11 mouse cellular contexts compared by ENCODE assay signal in the genomic region with DNA sequence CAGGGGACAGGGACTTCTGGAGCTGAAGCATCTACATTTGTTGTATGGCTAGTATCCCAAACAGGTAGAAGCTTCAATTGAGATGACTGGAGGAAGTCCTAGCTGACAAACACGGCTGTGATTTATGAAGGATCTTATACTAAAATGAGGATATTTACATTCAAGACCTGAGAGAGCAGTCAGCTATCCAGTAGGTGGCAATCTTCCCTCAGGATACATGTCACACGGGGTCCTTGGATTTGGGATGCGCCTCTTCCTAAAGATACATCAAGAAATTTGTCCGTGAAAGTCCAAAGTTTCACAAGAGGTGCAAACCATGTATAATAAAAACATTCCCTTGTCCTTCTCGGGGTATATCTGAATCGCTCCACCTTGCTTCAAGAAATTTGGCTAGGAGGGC.
DNase-seq lines count a peak whose midpoint lies in the region; ATAC-seq and TF ChIP-seq lines count a peak whose summit lies in the region.
"Had no signal": no experiment of that assay in that cellular context is flagged by ENCODE, and none has a peak within 500 bp of the region (broad histone marks: within the 10 kb centered on the region; RNA-seq: fewer than 3 reads in every experiment).

No protein-coding gene starts in this region.

- H3K9ac ChIP-seq in kidney, postnatal 0 days (ENCODE audit: low read depth, low read length): no peak overlapping the region
- H3K9ac ChIP-seq in kidney, embryonic 14.5 days (ENCODE audit: low read depth, low read length): no peak overlapping the region
- H3K9ac ChIP-seq: hindbrain, embryonic 15.5 days; lung, embryonic 15.5 days had no signal

- no peaks in the 10 kb centered on the region for H3K36me3 ChIP-seq in kidney, postnatal 0 days (ENCODE audit: insufficient read depth, low read length)
- no peaks in the 10 kb centered on the region for H3K36me3 ChIP-seq in kidney, embryonic 14.5 days (ENCODE audit: control insufficient read depth, insufficient read depth, low read length)
- no peaks in the 10 kb centered on the region for H3K36me3 ChIP-seq in heart, embryonic 10.5 days
- H3K36me3 ChIP-seq: hindbrain, embryonic 15.5 days; lung, embryonic 15.5 days had no signal

- H3K4me2 ChIP-seq in kidney, postnatal 0 days (ENCODE audit: low read length): no peak overlapping the region
- no peak overlapping the region for H3K4me2 ChIP-seq in kidney, embryonic 14.5 days (replicated peaks; ENCODE audit: low read depth, low read length)
- H3K4me2 ChIP-seq: hindbrain, embryonic 15.5 days; lung, embryonic 15.5 days had no signal

- H3K4me1 ChIP-seq in kidney, postnatal 0 days (replicated peaks; ENCODE audit: insufficient read depth, low read length): no peaks in the 10 kb centered on the region
- H3K4me1 ChIP-seq in kidney, embryonic 14.5 days (ENCODE audit: control insufficient read depth, insufficient read depth, low read length): no peaks in the 10 kb centered on the region
- H3K4me1 ChIP-seq in heart, embryonic 10.5 days: no peaks in the 10 kb centered on the region
- H3K4me1 ChIP-seq: hindbrain, embryonic 15.5 days; lung, embryonic 15.5 days had no signal

- DNase-seq in kidney, postnatal 0 days (ENCODE audit: low spot score): peak; percentile 43
- DNase-seq in right cerebral cortex, adult 18-20 months: peak; percentile 1
- DNase-seq in right cerebral cortex, postnatal 36 days (ENCODE audit: low spot score in 2 of 2): no peak
- peak; percentile 50 for DNase-seq in embryo, embryonic 9.5 days (ENCODE audit: extremely low spot score)
- DNase-seq in heart, adult 8-10 months (ENCODE audit: low spot score): no peak
- no peak for DNase-seq in heart, embryonic 10.5 days (ENCODE audit: low spot score)
- DNase-seq: cerebellum, adult 9-10 months; gastrocnemius, postnatal 10 days had no signal

- peak; percentile 61 for TF ChIP-seq CTCF in kidney, postnatal 0 days (IDR thresholded peaks at IDR 0.05; ENCODE audit: low read depth)

- WGBS in kidney, postnatal 0 days: 38% methylated on average over 6 of the region's 6 CpGs
- 36% methylated on average over 6 of the region's 6 CpGs for WGBS in kidney, embryonic 14.5 days
- 37% methylated on average over 6 of the region's 6 CpGs for WGBS in heart, embryonic 10.5 days

- H3K27me3 ChIP-seq in kidney, postnatal 0 days (ENCODE audit: insufficient read depth, low read length): no peaks in the 10 kb centered on the region
- H3K27me3 ChIP-seq in kidney, embryonic 14.5 days (ENCODE audit: control insufficient read depth, insufficient read depth, low read length): no peaks in the 10 kb centered on the region
- no peaks in the 10 kb centered on the region; the same call in 1 of the 2 replicates for H3K27me3 ChIP-seq in heart, embryonic 10.5 days (ENCODE audit: insufficient read depth, poor library complexity, severe bottlenecking)
- H3K27me3 ChIP-seq: lung, embryonic 15.5 days had no signal

- no peak overlapping the region for H3K27ac ChIP-seq in kidney, postnatal 0 days
- H3K27ac ChIP-seq in kidney, embryonic 14.5 days (ENCODE audit: low read depth, low read length): no peak overlapping the region
- H3K27ac ChIP-seq in heart, embryonic 10.5 days: no peak overlapping the region
- H3K27ac ChIP-seq: hindbrain, embryonic 15.5 days; lung, embryonic 15.5 days had no signal

- H3K4me3 ChIP-seq in kidney, postnatal 0 days (replicated peaks; ENCODE audit: low read depth, low read length): no peak overlapping the region
- no peak overlapping the region for H3K4me3 ChIP-seq in kidney, embryonic 14.5 days (ENCODE audit: low read length)
- no peak overlapping the region for H3K4me3 ChIP-seq in heart, embryonic 10.5 days
- H3K4me3 ChIP-seq: hindbrain, embryonic 15.5 days; lung, embryonic 15.5 days had no signal

- no peaks in the 10 kb centered on the region for H3K9me3 ChIP-seq in kidney, postnatal 0 days (replicated peaks; ENCODE audit: low read length)
- no peaks in the 10 kb centered on the region for H3K9me3 ChIP-seq in kidney, embryonic 14.5 days (ENCODE audit: control insufficient read depth, low read length)
- no peaks in the 10 kb centered on the region for H3K9me3 ChIP-seq in heart, embryonic 10.5 days
- H3K9me3 ChIP-seq: hindbrain, embryonic 15.5 days; lung, embryonic 15.5 days had no signal

- ATAC-seq in kidney, postnatal 0 days (replicated peaks; ENCODE audit: low FRiP score, low read depth): no peak
- no peak for ATAC-seq in kidney, embryonic 14.5 days (ENCODE audit: low FRiP score, low TSS enrichment)

Comparison
In these comparisons a context has a peak if more than half of its experiments do, and no peak if none do; other contexts are left out.
1. DNase-seq: peak in kidney, postnatal 0 days (single experiment), right cerebral cortex, adult 18-20 months (single experiment) and embryo, embryonic 9.5 days (single experiment); none in right cerebral cortex, postnatal 36 days (0 of 2), heart, adult 8-10 months (single experiment) and heart, embryonic 10.5 days (single experiment).